Mouse (Mus musculus): ENCODE data around the gene Rab20.

Rab20 gene

GRCm38 (mm10) chr8:11404614-11405013, 73.9 kb downstream of the Rab20 start:
- no peak for DNase-seq (ENCODE audit: low spot score)

DNA sequence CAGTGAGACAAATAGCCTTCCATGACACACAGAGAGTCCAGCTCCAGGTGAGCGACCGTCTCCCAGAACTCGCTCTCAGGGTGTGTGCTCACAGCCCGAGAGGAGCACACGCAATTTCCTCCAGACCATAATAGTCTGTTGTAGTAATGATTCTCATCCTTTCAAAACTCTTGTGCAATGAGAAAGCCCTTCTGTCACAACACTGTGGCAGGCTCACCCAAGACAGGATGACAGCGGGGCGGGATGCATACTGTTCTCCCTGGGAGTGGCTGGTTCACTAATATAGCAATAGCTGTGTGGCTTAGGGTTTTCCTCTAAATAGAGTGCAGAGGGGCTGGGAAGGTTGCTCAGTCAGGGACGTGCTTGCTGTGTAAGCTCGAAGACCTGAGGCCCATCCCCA, 74.7 kb downstream of the Rab20 start:
- no peak for DNase-seq (ENCODE audit: low spot score)
